Mouse (Mus musculus) heart, adult 2 months (tissue): ENCODE results near the gene Muc1.

ENCODE experiments used
- CTCF ChIP-seq: fragments of 200-600 bp; IDR thresholded peaks from 2 replicates; pipeline ENCODE4 v1.8.1; 2022; ENCODE audit warnings: antibody characterized with exemption, mild to moderate bottlenecking, moderate library complexity
- EP300 ChIP-seq: fragments of 200-500 bp; IDR thresholded peaks from 2 replicates; pipeline ENCODE4 v1.6.1; 2011; ENCODE audit warnings: low read depth, low read length, control low read depth; ENCODE audit not compliant: insufficient read depth
- POLR2A ChIP-seq: fragments of 200-500 bp; IDR thresholded peaks from 2 replicates; pipeline ENCODE4 v1.6.1; 2011; ENCODE audit warnings: mild to moderate bottlenecking, low read depth, low read length, control low read depth; ENCODE audit not compliant: insufficient read depth

- TF ChIP-seq CTCF (no peak), EP300 (no peak), POLR2A (no peak)
Observed at GRCm38 (mm10) chr3:89260211-89260610, 31.4 kb downstream of the Muc1 start.
